Mouse (Mus musculus) midbrain, postnatal 0 days (tissue): Measurements from ENCODE around the gene Gosr2. TPM values are rescaled to one million over a fixed set of nuclear protein-coding genes. Genes with fewer than 3 reads are reported as not detected.

Source experiments
- ATAC-seq: fragments of 200-750 bp; cut with Nextera tagmentation; 2 replicates; pipeline ENCODE4 v1.8.0; 2017; ENCODE audit warnings: moderate number of reproducible peaks, mild to moderate bottlenecking, moderate TSS enrichment, moderate library complexity; ENCODE audit not compliant: low FRiP score
- DNase-seq: peaks from one replicate; pipeline ENCODE4 v3.0.0-alpha.2; 2015; ENCODE audit warnings: low spot score
- H3K27ac ChIP-seq: fragments of 300-500 bp; sonication (generic); 2 replicates; pipeline ENCODE4 v1.5.1; 2014; ENCODE audit warnings: low read depth, mild to moderate bottlenecking, low read length, mixed read lengths
- H3K27me3 ChIP-seq: fragments of 300-500 bp; sonication (generic); 2 replicates; pipeline ENCODE4 v1.6.1; 2014; ENCODE audit warnings: low read length, control low read depth, mixed read lengths; ENCODE audit not compliant: insufficient read depth
- H3K36me3 ChIP-seq: fragments of 300-500 bp; sonication (generic); 2 replicates; pipeline ENCODE4 v1.6.1; 2014; ENCODE audit warnings: low read length, control low read depth, mixed read lengths; ENCODE audit not compliant: insufficient read depth
- H3K4me1 ChIP-seq: fragments of 300-500 bp; sonication (generic); 2 replicates; pipeline ENCODE4 v1.6.1; 2014; ENCODE audit warnings: mild to moderate bottlenecking, control low read depth, antibody characterized with exemption, low read length, mixed read lengths; ENCODE audit not compliant: insufficient read depth
- H3K4me2 ChIP-seq: fragments of 300-500 bp; sonication (generic); 2 replicates; pipeline ENCODE4 v1.6.1; 2014; ENCODE audit warnings: low read depth, mild to moderate bottlenecking, low read length, mixed read lengths; ENCODE audit not compliant: poor library complexity, severe bottlenecking
- H3K4me3 ChIP-seq: fragments of 300-500 bp; sonication (generic); 2 replicates; pipeline ENCODE4 v1.5.1; 2014; ENCODE audit warnings: low read depth, mild to moderate bottlenecking, low read length, moderate library complexity
- H3K9ac ChIP-seq: fragments of 300-500 bp; sonication (generic); replicated peaks from 2 replicates; pipeline ENCODE4 v1.6.1; 2014; ENCODE audit warnings: mild to moderate bottlenecking, low read length, moderate library complexity, mixed read lengths; ENCODE audit not compliant: poor library complexity, severe bottlenecking
- H3K9me3 ChIP-seq: fragments of 300-500 bp; sonication (generic); 2 replicates; pipeline ENCODE4 v1.6.1; 2016; ENCODE audit warnings: low read length, control low read depth
- CTCF ChIP-seq: IDR thresholded peaks from 2 replicates; pipeline ENCODE4 v1.5.1; 2016; ENCODE audit warnings: antibody characterized with exemption, mild to moderate bottlenecking
- WGBS: fragments of 180-500 bp; shearing (Covaris S2); extraction: QIAGEN DNeasy Blood & Tissue Kit; methylation state at CpG from one replicate; pipeline ENCODE4 v1.1.7; 2014; 5-methylcytosine and 5-hydroxymethylcytosine counted together
- polyA plus RNA-seq: library from polyadenylated mRNA; unstranded; fragments of >200 nt; fragmentation: Nextera tagmentation; extraction: Ambion mirVana; gene quantifications from 2 replicates; pipeline ENCODE4 v1.2.1, GENCODE M21; 2015
- total RNA-seq: library from RNA; depleted of rRNA; stranded (reverse); fragments of >200 nt; gene quantifications from 2 replicates; pipeline ENCODE4 v1.2.3, GENCODE M21; 2014

Gene Gosr2
- total and polyA plus RNA-seq, 2 experiments from 2014 or later, result 88.2 to 104 TPM

DNA sequence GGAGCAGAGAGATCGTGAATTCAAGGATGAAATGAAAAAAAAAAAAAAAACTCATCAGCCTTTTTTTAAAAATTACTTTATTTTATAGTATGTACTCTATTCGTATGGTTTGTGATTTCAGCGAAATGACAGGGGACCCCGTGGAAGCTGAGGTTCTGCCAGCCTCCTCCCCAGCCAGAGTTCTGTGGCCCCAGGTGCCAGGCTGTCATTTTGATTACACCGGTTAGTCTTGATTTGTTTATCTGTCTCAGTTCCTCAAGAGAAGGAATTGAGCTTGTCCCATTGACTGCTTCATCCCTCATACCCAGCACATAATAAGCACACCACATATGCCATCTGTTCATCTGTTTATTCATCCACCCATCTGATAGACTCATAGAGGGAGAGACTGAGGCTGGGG lies 21.7 kb upstream of the Gosr2 start:
- TF ChIP-seq CTCF, result no peak
- no peaks in the 10 kb centered on the region for H3K9me3 ChIP-seq
- H3K4me2 ChIP-seq, result no peak overlapping the region
- no peaks in the 10 kb centered on the region for H3K27me3 ChIP-seq
- H3K27ac ChIP-seq, result no peak overlapping the region
- no peaks in the 10 kb centered on the region for H3K36me3 ChIP-seq
- H3K4me1 ChIP-seq, result peaks cover 6% of the 10 kb centered on the region; the same call in 1 of the 2 replicates
- no peak for ATAC-seq
- WGBS, result 57% methylated on average over 5 of the region's 5 CpGs
- no peak overlapping the region for H3K9ac ChIP-seq
- no peak overlapping the region for H3K4me3 ChIP-seq
- DNase-seq, result peak; percentile 50

DNA sequence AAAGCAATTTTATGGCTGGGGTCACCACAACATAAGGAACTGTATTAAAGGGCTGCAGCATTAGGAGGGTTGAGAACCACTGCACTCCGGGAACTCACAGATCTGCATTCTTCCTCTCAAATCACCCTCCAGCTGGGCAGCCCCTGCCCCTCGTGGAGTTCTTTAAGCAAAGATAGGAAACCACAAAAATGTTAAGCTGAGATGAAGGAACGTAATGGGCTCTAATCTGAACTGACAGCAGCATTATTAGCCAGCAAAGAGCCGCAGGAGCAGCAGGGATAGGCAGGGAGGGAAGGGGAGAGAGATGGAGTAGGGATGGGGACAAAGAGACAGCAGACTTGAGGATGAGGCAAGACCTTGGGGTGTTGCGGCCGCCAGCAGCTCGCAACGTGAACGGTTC lies 19.3 kb upstream of the Gosr2 start:
- Histone ChIP-seq H3K9me3 (no peaks in the 10 kb centered on the region), H3K4me1 (peaks cover 3% of the 10 kb centered on the region; the same call in 1 of the 2 replicates), H3K27ac (no peak overlapping the region), H3K36me3 (no peaks in the 10 kb centered on the region), H3K27me3 (no peaks in the 10 kb centered on the region), H3K9ac (no peak overlapping the region), H3K4me3 (no peak overlapping the region), H3K4me2 (no peak overlapping the region)
- no peak for TF ChIP-seq CTCF
- ATAC-seq (no peak), DNase-seq (no peak)
- 26% methylated on average over 9 of the region's 9 CpGs for WGBS

DNA sequence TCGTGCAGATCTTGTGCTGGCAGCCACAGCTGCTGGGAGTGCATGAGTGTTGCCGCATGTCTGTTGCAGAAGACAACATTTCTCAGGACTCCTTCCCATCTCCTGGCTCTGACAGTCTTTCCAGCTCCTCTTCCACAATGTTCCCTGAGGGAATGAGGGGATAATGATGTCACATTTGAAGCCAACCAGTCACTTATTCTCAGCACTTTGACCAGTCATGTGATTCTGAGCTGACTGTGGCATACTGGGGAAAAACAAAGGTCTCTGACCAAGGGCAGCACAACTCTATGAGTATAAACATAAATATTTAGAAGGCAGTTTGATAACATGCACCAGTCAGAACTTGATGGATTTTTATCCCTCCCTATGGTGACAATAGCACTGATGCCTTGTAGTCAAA lies 16.4 kb upstream of the Gosr2 start:
- no peaks in the 10 kb centered on the region for H3K9me3 ChIP-seq
- no peaks in the 10 kb centered on the region for H3K27me3 ChIP-seq
- H3K4me2 ChIP-seq, result no peak overlapping the region
- DNase-seq, result no peak
- H3K9ac ChIP-seq, result no peak overlapping the region
- H3K4me3 ChIP-seq, result no peak overlapping the region
- TF ChIP-seq CTCF, result no peak
- no peaks in the 10 kb centered on the region for H3K36me3 ChIP-seq
- no peak for ATAC-seq
- WGBS, result 91% methylated on average over 2 of the region's 2 CpGs
- no peak overlapping the region for H3K27ac ChIP-seq
- H3K4me1 ChIP-seq, result no peaks in the 10 kb centered on the region

DNA sequence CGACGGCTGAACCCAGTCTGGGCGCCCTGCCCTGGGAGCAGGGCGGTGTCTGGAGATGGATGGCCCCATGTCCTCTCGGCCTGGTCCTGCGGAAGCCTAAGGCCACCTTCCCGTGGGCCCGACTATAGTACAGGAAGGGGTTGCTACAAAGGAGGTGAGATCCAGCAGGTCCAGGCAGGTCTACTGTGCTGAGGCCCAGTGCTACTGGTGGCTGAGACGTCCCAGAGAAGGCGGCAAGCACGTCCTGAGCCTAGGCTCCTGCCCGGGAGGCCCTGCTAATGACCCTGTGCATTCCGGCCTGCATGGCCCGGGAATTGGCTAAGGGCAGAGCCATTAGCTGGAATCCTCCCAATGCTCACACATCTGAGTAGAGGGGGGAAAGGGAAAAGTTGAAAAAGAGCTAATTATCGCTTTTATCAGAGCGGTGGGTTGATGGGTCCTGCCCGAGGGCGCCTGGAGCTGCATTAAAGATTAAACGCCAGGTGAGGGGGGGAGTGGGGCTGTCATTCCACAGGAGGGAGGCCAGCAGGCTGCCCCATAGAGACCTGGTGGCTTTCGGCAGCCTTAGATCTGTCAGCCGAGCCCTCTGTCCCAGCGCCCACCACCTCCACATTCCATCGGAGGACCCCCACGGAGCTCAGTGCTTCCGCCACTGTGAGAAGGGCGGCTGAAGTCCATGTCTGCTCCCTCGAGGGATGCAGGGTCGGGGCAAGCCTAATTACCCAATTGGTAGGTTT lies 14.3 kb upstream of the Gosr2 start:
- H3K9ac ChIP-seq, result no peak overlapping the region
- DNase-seq (no peak), ATAC-seq (no peak)
- no peaks in the 10 kb centered on the region for H3K9me3 ChIP-seq
- TF ChIP-seq CTCF, result no peak
- 66% methylated on average over 28 of the region's 28 CpGs for WGBS
- H3K4me3 ChIP-seq, result no peak overlapping the region
- no peaks in the 10 kb centered on the region for H3K27me3 ChIP-seq
- H3K4me2 ChIP-seq, result no peak overlapping the region
- H3K27ac ChIP-seq, result no peak overlapping the region
- H3K4me1 ChIP-seq, result no peaks in the 10 kb centered on the region
- no peaks in the 10 kb centered on the region for H3K36me3 ChIP-seq

DNA sequence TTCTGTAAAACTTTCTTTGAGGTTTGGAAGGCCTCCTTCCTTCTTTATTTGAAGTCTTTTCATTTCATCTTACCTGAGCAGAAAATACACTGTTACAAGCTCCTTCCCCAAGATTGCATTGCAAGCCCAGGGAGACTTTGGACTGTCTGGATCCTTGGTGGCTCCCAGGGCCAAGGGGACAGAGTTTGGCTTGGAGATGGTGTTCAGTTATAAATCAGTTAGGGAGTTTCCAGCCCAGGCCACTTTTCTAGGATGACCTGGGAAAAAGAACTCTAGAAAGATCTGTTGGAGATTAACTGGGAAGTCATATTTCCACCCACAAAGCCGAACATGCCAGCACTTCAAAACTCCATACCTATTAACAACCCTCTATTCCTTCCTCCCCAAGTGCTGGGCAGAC lies 12.3 kb upstream of the Gosr2 start:
- H3K36me3 ChIP-seq, result no peaks in the 10 kb centered on the region
- no peaks in the 10 kb centered on the region for H3K27me3 ChIP-seq
- ATAC-seq (no peak), DNase-seq (no peak)
- H3K9ac ChIP-seq, result no peak overlapping the region
- H3K9me3 ChIP-seq, result no peaks in the 10 kb centered on the region
- H3K4me2 ChIP-seq, result no peak overlapping the region
- no peak overlapping the region for H3K4me3 ChIP-seq
- 91% methylated on average over 1 of the region's 1 CpGs for WGBS
- no peak overlapping the region for H3K27ac ChIP-seq
- no peak for TF ChIP-seq CTCF
- no peaks in the 10 kb centered on the region for H3K4me1 ChIP-seq

DNA sequence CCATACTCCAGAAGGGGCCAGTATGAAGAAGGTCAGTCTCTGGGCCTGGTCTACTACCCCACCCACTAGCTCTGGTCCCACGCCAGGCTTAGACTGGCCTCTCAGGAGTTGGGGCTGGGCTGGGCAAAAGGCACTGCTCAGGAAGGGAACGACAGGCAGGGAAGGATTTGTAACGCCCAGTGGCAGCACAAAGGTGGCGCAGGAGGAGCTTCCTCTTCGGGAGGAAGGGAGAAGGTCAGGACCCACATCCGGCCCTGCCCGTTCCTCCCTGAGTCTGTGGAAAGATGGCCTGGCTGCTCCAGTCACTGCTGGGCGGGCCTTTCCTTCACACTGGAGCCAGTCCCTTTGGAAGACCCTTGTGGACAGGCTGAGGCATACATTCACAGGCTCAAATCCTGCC lies 9.3 kb upstream of the Gosr2 start:
- Histone ChIP-seq H3K27me3 (no peaks in the 10 kb centered on the region), H3K4me2 (no peak overlapping the region), H3K9ac (no peak overlapping the region), H3K4me1 (no peaks in the 10 kb centered on the region), H3K27ac (no peak overlapping the region), H3K9me3 (no peaks in the 10 kb centered on the region), H3K36me3 (no peaks in the 10 kb centered on the region), H3K4me3 (no peak overlapping the region)
- no peak for ATAC-seq
- no peak for DNase-seq
- TF ChIP-seq CTCF, result no peak
- WGBS, result 65% methylated on average over 8 of the region's 8 CpGs
